Mouse (Mus musculus): Measurements from ENCODE around the gene Dlgap1.

Dlgap1 gene
- long read RNA-seq, experiment 1, transcript Dlgap1-220 (3 exons, 1,738 nt), result major isoform, 7 of 28 reads
- long read RNA-seq, experiment 1, partial matches to known transcripts, result 5 of 28 reads
- long read RNA-seq, experiment 1, other reads (novel, unspliced or antisense), result 16 of 28 reads
- long read RNA-seq, experiment 2, full-length matches to known transcripts, result 4 of 29 reads
- long read RNA-seq, experiment 2, partial matches to known transcripts, result 6 of 29 reads
- long read RNA-seq, experiment 2, other reads (novel, unspliced or antisense), result 19 of 29 reads

GRCm38 (mm10) chr17:69969021-69969815 lies at the start of gene Dlgap1:
TSS of gene Dlgap1 (plus strand) at chr17:69969073.
- intact Hi-C loops (cut with DNase I), result loop anchor here (5.0 kb wide), 1 partner anchor 312 kb away; no protein-coding TSS in a partner anchor

- intact Hi-C loops (cut with DNase I), result no loop called here
Measured at GRCm38 (mm10) chr17:69954936-69955335, 13.9 kb upstream of the Dlgap1 start.

DNA sequence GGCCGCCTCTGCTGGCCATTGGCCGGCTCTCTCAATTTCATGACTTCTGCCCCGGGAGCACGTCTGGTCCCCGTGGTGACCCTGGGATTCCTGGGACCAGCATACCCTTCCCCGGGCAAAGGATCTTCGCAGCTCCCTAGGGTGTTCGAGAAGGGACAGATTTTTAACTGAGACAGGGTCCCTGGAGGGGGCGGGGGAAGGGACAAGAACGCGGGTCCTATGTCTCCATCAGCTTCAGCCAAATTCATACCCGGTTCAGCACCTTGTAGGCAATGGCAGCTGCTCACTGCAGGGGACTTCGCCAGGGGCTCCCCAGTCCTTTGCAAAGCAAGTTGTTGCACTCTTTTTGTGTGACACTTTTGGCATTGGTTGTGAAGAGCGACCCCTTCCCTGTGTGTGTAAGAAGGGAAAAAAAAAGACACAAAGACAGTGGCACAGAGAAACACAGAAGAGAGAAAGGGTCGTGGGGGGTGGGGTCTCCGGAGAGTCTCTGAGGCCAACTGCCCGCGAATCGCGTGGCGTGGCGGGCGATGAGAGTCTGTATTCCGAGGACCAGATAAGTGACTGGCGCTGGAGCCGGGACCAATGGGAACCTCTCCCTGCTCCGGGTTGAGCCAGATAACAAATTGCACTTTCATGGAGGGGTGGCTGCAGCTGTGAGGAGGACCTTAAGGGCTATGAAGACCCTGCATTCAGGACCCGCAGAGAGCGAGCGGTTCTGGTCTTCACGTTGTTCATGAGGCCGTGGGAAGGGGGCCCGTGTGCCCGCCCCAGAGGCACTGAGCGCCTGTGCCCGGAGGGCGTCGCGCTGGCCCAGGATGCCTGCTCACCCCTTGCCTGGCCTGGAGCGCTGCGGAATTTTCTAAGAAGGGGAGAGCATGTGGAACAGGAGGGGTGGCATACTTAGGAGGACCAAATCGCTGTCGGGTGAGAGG lies 1.2 kb downstream of the Dlgap1 start:
- intact Hi-C loops (cut with DNase I), result loop anchor here (5.0 kb wide), 1 partner anchor 313 kb away; no protein-coding TSS in a partner anchor

DNA sequence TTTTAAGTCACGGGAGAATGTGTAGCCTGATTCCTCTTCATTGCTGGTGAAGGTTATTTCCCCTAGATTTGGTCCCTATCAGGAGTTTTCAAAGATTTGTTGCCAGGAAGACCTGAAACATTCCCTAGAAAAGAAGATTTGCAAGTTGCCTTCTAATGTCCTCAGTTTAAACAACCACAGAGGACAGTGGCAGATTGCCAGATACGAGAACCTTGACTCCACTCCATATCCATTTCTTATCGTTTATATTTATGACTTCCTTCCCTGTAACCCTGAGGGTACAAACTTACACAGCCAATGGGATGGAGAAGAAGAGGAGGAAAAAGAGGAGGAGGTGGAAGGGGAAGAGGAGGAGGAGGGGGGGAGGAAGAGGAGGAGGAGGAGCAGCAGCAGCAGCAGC lies 4.2 kb downstream of the Dlgap1 start:
- intact Hi-C loops (cut with DNase I), result no loop called here

DNA sequence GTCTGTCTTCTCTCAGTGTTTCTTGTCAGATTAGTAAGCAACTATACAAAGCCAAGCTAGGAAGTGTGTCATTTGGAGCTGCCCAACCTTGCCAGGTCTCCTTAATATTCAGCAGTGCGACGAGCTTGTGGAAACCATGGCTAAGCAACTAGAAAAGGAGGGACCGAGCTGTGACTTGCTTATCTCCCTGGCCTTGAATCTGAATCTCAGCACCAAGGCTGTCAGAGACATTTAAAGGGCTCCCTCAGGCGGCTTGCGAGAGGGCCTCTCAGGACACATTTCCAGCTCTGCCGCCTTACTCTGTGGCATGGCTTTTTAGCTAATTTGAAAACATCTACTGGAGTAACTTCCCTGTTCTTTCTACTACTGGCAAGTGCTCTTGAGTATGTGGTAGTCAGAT lies 5.1 kb downstream of the Dlgap1 start:
- intact Hi-C loops (cut with DNase I), result no loop called here

- intact Hi-C loops (cut with DNase I), result no loop called here
Measured at GRCm38 (mm10) chr17:69982236-69982923, 13.5 kb downstream of the Dlgap1 start.

- intact Hi-C loops (cut with DNase I), result no loop called here
Measured at GRCm38 (mm10) chr17:69996406-69996805, 27.5 kb downstream of the Dlgap1 start.

GRCm38 (mm10) chr17:70002026-70002425 lies 33.2 kb downstream of the Dlgap1 start:
- intact Hi-C loops (cut with DNase I), result no loop called here

GRCm38 (mm10) chr17:70004628-70005027 lies 35.8 kb downstream of the Dlgap1 start:
- intact Hi-C loops (cut with DNase I), result no loop called here

GRCm38 (mm10) chr17:70007607-70008006 lies 38.7 kb downstream of the Dlgap1 start:
- intact Hi-C loops (cut with DNase I), result no loop called here

GRCm38 (mm10) chr17:70016511-70016910 lies 47.6 kb downstream of the Dlgap1 start:
- intact Hi-C loops (cut with DNase I), result no loop called here

DNA sequence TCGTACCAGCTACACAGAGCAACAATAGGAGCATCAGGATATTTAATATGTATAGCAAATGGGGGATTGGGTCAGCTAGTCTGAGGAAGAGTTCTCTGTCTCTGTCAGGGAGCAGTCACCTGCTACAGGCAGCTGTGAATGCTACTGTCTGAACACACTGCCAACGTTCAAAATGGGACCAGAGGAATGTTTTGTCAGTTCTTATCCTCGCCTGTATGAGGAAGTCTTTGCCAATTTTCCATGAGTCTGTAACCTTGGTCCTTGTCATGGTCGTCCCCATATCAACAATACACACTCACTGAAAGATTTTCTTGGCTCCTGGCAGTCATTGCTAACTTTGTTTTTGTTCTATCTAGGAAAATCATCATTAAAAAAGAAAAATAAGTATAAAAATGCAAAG lies 51.5 kb downstream of the Dlgap1 start:
- intact Hi-C loops (cut with DNase I), result no loop called here

DNA sequence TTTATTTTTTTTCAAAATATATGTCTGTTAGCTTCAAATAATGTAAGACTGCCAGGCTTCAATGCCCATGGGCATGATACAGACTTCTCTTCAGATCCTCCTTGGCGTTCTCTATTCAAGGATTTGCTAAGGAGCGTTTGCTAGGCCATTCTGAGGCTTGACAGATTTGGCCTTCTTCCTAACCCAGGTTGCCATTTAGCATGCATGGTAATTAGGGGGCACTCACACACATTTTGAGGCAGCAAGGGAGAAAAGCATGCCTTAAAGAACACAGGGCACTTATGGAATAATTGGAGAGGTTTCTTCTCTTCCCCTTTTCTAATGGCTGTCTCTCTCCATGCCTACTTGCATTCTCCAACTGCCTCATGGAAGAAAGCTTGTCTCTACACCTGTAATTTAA lies 53.7 kb downstream of the Dlgap1 start:
- intact Hi-C loops (cut with DNase I), result no loop called here

- intact Hi-C loops (cut with DNase I), result no loop called here
Measured at GRCm38 (mm10) chr17:70034862-70035261, 66.0 kb downstream of the Dlgap1 start.

DNA sequence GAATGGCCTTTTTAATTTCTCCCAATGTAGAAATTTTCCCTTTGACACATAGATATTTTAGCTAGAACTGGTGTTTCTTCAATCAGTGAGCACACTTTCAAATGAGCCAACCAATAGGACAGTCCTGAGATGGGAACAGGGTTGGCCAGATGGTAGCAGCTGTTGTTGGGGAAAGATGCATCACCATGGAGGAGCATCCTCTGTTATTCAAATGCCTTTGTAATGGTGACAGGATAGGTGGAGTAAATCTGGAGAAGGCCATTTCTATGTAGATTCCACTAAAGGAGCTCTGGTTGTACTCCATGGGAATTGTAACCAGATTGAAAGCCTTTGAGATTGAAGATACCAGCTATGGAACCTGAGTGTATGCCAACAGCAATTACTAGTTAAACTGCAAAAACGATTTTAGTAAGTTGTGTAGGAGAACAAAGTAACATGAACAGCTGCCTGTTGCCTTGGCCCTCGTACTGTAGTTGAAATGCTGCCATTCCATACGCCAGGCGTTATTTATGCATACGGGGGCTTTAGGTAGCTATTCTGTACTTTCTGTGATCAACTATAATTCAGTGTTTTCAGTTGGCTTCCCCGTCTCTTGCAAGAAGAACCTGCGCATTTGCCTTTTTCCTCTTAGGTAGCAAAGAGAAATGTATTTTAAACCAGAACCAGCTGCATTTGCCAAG lies 72.0 kb downstream of the Dlgap1 start:
- intact Hi-C loops (cut with DNase I), result no loop called here

GRCm38 (mm10) chr17:70068281-70068680 lies 99.4 kb downstream of the Dlgap1 start:
- intact Hi-C loops (cut with DNase I), result no loop called here

GRCm38 (mm10) chr17:70072066-70072465 lies 103.2 kb downstream of the Dlgap1 start:
- intact Hi-C loops (cut with DNase I), result no loop called here

DNA sequence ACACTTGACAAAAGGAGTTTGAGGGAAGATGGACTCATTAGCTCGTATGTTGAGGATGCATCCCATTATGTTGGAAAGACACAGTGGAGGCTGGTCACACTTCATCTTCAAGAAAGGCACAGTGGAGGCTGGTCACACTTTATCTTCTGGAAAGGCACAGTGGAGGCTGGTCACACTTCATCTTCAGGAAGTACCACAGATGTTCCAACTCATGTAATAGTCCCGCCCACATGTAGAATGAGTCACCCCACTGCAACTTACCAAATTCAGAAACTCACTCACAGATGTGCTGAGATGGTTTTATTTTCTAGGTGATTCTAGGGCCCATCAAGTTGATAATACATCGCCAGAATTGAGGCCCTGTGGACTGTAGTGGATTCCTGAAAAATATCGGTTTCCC lies 119.3 kb downstream of the Dlgap1 start:
- intact Hi-C loops (cut with DNase I), result no loop called here

GRCm38 (mm10) chr17:70090737-70091136 lies 121.9 kb downstream of the Dlgap1 start:
- intact Hi-C loops (cut with DNase I), result no loop called here

DNA sequence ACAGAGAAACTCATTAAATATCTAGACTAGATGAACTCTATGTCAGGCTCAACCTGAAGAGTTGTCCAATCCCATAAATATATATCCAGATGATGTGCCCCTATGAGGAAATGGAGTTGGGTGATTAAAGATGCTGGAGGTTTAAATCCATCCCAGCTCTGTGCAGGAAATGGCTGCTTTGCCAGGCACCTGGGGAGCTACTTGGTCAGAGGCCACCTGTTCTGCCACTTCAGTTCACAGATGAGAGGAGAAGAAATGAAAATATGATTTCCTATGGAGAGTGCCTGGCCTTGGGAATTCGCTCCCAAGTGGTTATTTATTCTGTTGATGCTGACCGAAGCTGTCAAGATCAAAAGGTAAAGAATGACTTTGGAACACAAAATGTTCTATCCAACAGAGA lies 160.3 kb downstream of the Dlgap1 start:
- intact Hi-C loops (cut with DNase I), result no loop called here

Measured in adrenal gland (tissue).